Mouse (Mus musculus): ENCODE measurements around the gene Wdr83os.

DNA sequence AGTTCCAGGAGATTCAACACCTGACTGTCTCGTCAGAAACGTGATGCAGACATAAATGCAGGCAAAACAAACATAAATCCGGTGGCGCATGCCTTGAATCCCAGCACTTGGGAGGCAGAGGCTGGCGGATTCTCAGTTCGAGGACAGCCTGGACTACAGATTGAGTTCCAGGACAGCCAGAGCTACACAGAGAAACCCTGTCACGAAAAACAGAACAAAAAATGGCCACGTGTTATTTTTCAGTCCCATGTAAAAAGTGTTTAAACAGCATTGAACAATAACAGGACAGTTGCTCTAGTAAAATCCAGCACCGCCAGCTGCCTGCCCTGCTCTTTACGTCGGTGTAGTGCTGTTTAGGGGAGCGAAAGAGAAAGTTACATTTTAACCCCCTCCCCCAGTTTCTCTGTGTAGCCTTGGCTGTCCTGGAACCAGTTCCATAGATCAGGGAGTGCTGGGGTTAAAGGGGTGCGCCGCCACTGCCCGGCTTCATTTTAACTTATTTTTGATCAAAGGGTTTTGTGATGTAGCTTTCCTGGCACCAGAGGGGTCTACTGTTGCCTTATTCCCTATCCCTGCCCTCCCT, 44.7 kb upstream of the Wdr83os start:
- TF ChIP-seq EP300 (optimal IDR thresholded peaks at IDR 0.05): no peak
- no peak for TF ChIP-seq CTCF (IDR thresholded peaks at IDR 0.05; ENCODE audit: low read depth)
